Comparison of ENCODE assay signal across 21 mouse cellular contexts in the genomic region with DNA sequence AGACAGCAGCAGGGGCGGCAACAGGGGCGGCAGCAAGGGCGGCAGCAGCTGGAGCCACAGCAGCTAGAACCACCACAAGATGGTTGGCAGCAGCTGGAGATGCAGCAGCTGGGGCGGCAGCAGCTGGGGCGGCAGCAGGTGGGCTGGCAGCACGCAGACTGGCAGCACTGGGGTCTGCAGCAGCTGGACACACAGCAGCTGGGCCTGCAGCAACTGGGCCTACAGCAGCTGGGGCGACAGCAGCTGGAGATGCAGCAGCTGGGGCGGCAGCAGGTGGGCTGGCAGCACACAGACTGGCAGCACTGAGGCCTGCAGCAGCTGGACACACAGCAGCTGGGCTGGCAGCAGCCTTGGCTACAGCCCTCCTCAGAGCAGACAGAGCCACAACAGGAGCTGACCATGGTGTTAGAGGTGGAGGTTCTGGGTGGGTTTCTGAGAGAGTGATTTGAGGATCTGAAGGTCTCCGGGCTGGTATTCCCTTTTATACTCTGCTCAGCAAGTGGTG. TPM values are rescaled to one million over a fixed set of nuclear protein-coding genes. Genes with fewer than 3 reads are reported as not detected.
DNase-seq lines count a peak whose midpoint lies in the region; ATAC-seq and TF ChIP-seq lines count a peak whose summit lies in the region.
"Not testable (repeated sequence)": the region's sequence is repeated elsewhere in the genome, so short reads cannot be mapped to it uniquely, and the experiment has no call there.
"Had no signal": no experiment of that assay in that cellular context is flagged by ENCODE, and none has a peak within 500 bp of the region (broad histone marks: within the 10 kb centered on the region; RNA-seq: fewer than 3 reads in every experiment).

A gene (minus strand): TSS at position 455 of the 505 bp plus-strand sequence.

- not testable (repeated sequence) for DNase-seq in G1E (ENCODE audit: low spot score)

- not testable (repeated sequence) for H3K27me3 ChIP-seq in C2C12 (ENCODE audit: control insufficient read depth, insufficient read depth, insufficient read length); G1E (ENCODE audit: insufficient read depth, low read length); forebrain, embryonic 12.5 days; midbrain, embryonic 12.5 days; myocyte (ENCODE audit: control insufficient read depth, insufficient read depth, insufficient read length)

- not testable (repeated sequence) for ATAC-seq in G1E (ENCODE audit: extremely low read depth, insufficient number of reproducible peaks, low FRiP score, poor library complexity, severe bottlenecking); forebrain, embryonic 12.5 days (ENCODE audit: low FRiP score); midbrain, embryonic 12.5 days (ENCODE audit: low FRiP score, low read depth)

- WGBS in forebrain, embryonic 12.5 days = 89% methylated on average over 9 of the region's 9 CpGs
- WGBS in midbrain, embryonic 12.5 days = 84% methylated on average over 9 of the region's 9 CpGs

- not testable (repeated sequence) for H3K9ac ChIP-seq in forebrain, embryonic 12.5 days; midbrain, embryonic 12.5 days (replicated peaks)

- H3K4me3 ChIP-seq in C2C12 (ENCODE audit: insufficient read depth, poor library complexity, severe bottlenecking); forebrain, embryonic 12.5 days (replicated peaks); midbrain, embryonic 12.5 days; myocyte: not testable (repeated sequence)
- 0 out of 2 replicates have a peak within 1 kb of the TSS, but pooled peaks have one; percentile 9 for H3K4me3 ChIP-seq in G1E (ENCODE audit: low read depth, low read length)

- not testable (repeated sequence) for H3K4me2 ChIP-seq in forebrain, embryonic 12.5 days; midbrain, embryonic 12.5 days (replicated peaks); myocyte (ENCODE audit: low read depth)

- H3K4me1 ChIP-seq in G1E (ENCODE audit: insufficient read depth, low read depth, low read length); forebrain, embryonic 12.5 days; midbrain, embryonic 12.5 days: not testable (repeated sequence)

- H3K9me3 ChIP-seq in G1E (replicated peaks) = peaks cover 16% of the 10 kb centered on the region
- H3K9me3 ChIP-seq in forebrain, embryonic 12.5 days; midbrain, embryonic 12.5 days: not testable (repeated sequence)

- not testable (repeated sequence) for H3ac ChIP-seq in C2C12 (ENCODE audit: control insufficient read depth, insufficient read length, low read depth); myocyte (ENCODE audit: control insufficient read depth, insufficient read length)

- H3K79me3 ChIP-seq in C2C12 (ENCODE audit: low read depth) = not testable (repeated sequence)

- not testable (repeated sequence) for TF ChIP-seq CTCF in C2C12 (IDR thresholded peaks at IDR 0.05; ENCODE audit: control insufficient read depth, insufficient read depth, insufficient read length); G1E (IDR thresholded peaks at IDR 0.05; ENCODE audit: low read depth, low read length)

- not testable (repeated sequence) for H3K36me3 ChIP-seq in C2C12 (ENCODE audit: control insufficient read depth, insufficient read depth); G1E (replicated peaks); forebrain, embryonic 12.5 days (replicated peaks); midbrain, embryonic 12.5 days; myocyte (ENCODE audit: control insufficient read depth, insufficient read depth)

- 0 out of 2 replicates have a peak within 1 kb of the TSS, but pooled peaks have one; percentile 36 for H3K27ac ChIP-seq in forebrain, embryonic 12.5 days
- H3K27ac ChIP-seq in midbrain, embryonic 12.5 days (replicated peaks) = 0 out of 2 replicates have a peak within 1 kb of the TSS, but pooled peaks have one; percentile 25

- not testable (repeated sequence) for TF ChIP-seq POLR2A in myocyte (IDR thresholded peaks at IDR 0.05; ENCODE audit: insufficient read length, low read depth)

- H3K79me2 ChIP-seq in C2C12 (ENCODE audit: control insufficient read depth, insufficient read depth); myocyte (ENCODE audit: control insufficient read depth, insufficient read depth): not testable (repeated sequence)

TF ChIP-seq in C2C12, 6 proteins besides CTCF, POLR2A, EP300 and RAD21:
- TF ChIP-seq MYOD1 (IDR thresholded peaks at IDR 0.05; ENCODE audit: control insufficient read depth, insufficient read length, low read depth) = peak; percentile 87

TF ChIP-seq in myocyte, 11 proteins besides CTCF, POLR2A, EP300 and RAD21:
- peak in 2 of 3 experiments; percentile 11 to 41 for TF ChIP-seq MYOG (IDR thresholded peaks at IDR 0.05; ENCODE audit: control insufficient read depth in 1 of 3, insufficient read depth in 1 of 3, insufficient read length in 2 of 3, low read depth in 2 of 3)
- TF ChIP-seq TCF12 (IDR thresholded peaks at IDR 0.05; ENCODE audit: insufficient read depth, poor library complexity, severe bottlenecking) = peak; percentile 4
- TF ChIP-seq TCF3 (IDR thresholded peaks at IDR 0.05; ENCODE audit: insufficient read length, low read depth) = peak; percentile 31
- TF ChIP-seq MYOD1 (IDR thresholded peaks at IDR 0.05; ENCODE audit: control insufficient read depth in 1 of 3, insufficient read length in 2 of 3, low read depth in 2 of 3) = peak in 2 of 3 experiments; percentile 65 to 66

RNA-seq across cellular contexts. Expression of the gene that starts here (rescaled TPM):
- polyA plus RNA-seq in C2C12 (2012; fragmentation: generic; extraction: Trizol) (not detected), G1E (2012) (not detected in 2 replicates), myocyte (2012; fragmentation: generic; extraction: Trizol) (not detected)
- total RNA-seq in G1E (2014; fragmentation: Nextera tagmentation) (not detected in 2 replicates), G1E (2017) (0.33 and 0.46 TPM in 2 replicates)
- polyA plus RNA-seq in forebrain, embryonic 12.5 days (2016; fragmentation: Nextera tagmentation; extraction: Ambion mirVana) = not detected in 2 replicates
- polyA plus RNA-seq in midbrain, embryonic 12.5 days (2016; fragmentation: Nextera tagmentation; extraction: Ambion mirVana) = not detected in 2 replicates
- total RNA-seq: adrenal gland, adult 18-20 months; adrenal gland, adult 2 months; adrenal gland, adult 8-10 months; adrenal gland, postnatal 10 days; adrenal gland, postnatal 14 days; adrenal gland, postnatal 25 days; adrenal gland, postnatal 36 days; adrenal gland, postnatal 4 days; CH12.LX; ES-E14; MEL had no signal
- polyA plus RNA-seq: activated CD4-positive, CD25-positive, alpha-beta regulatory T cell, adult 4 months; adrenal gland, adult 2 months; brain, embryonic 14.5 days; CD4-positive, CD25-positive, alpha-beta regulatory T cell, adult 4 months; cerebellum, adult 2 months; Patski had no signal
